Comparison of ENCODE assay signal across 20 mouse cellular contexts in the genomic region with DNA sequence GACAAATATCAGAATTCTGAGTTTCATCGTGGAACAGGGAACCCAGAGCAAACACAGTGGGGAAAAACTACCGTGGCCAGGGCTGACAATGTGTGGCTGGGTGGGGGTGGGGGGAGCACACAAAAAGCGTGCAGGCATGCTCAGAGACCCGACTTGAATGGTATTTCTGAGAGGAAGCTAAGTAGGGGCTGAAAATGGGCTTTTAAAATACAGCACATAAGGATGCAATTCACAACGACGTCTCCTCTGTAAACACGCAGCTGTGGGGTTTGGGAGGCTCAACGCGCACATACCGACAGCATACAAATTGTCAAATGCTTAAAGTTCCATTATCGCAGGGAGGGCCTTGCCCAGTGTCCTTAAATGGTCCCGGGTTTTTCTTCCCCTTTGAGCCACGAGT.
A peak's percentile ranks its signal among the peaks of the same experiment; 100 is the strongest.
DNase-seq lines count a peak whose midpoint lies in the region; ATAC-seq and TF ChIP-seq lines count a peak whose summit lies in the region.
"Had no signal": no experiment of that assay in that cellular context is flagged by ENCODE, and none has a peak within 500 bp of the region (broad histone marks: within the 10 kb centered on the region; RNA-seq: fewer than 3 reads in every experiment).

No protein-coding gene starts in this region.

- no peak overlapping the region for H3K9ac ChIP-seq in forebrain, embryonic 14.5 days (ENCODE audit: low read length)
- H3K9ac ChIP-seq in forebrain, embryonic 12.5 days: no peak overlapping the region
- no peak overlapping the region for H3K9ac ChIP-seq in lung, embryonic 14.5 days
- no peak overlapping the region for H3K9ac ChIP-seq in forebrain, embryonic 16.5 days (replicated peaks; ENCODE audit: low read depth, low read length)
- H3K9ac ChIP-seq: embryonic facial prominence, embryonic 12.5 days; heart, embryonic 15.5 days; hindbrain, embryonic 13.5 days had no signal

- H3K36me3 ChIP-seq in forebrain, embryonic 14.5 days (ENCODE audit: control insufficient read depth, insufficient read depth, low read length): no peaks in the 10 kb centered on the region
- H3K36me3 ChIP-seq in forebrain, embryonic 12.5 days (replicated peaks): no peaks in the 10 kb centered on the region
- no peaks in the 10 kb centered on the region for H3K36me3 ChIP-seq in lung, embryonic 14.5 days (ENCODE audit: insufficient read depth)
- no peaks in the 10 kb centered on the region for H3K36me3 ChIP-seq in forebrain, embryonic 16.5 days (ENCODE audit: control insufficient read depth, insufficient read depth)
- H3K36me3 ChIP-seq: embryonic facial prominence, embryonic 12.5 days; heart, embryonic 15.5 days; hindbrain, embryonic 13.5 days had no signal

- peaks cover 2% of the 10 kb centered on the region; the same call in 1 of the 2 replicates for H3K4me1 ChIP-seq in forebrain, embryonic 14.5 days (ENCODE audit: control insufficient read depth, insufficient read depth, low read length)
- 0 out of 2 replicates have a peak, but pooled peaks cover 3% of the 10 kb centered on the region for H3K4me1 ChIP-seq in forebrain, embryonic 12.5 days
- H3K4me1 ChIP-seq in lung, embryonic 14.5 days (ENCODE audit: insufficient read depth): no peaks in the 10 kb centered on the region; the same call in none of the 2 replicates
- H3K4me1 ChIP-seq in forebrain, embryonic 16.5 days (replicated peaks; ENCODE audit: control insufficient read depth, insufficient read depth, low read length): peaks cover 7% of the 10 kb centered on the region

- H3K4me3 ChIP-seq in forebrain, embryonic 14.5 days (ENCODE audit: low read depth, low read length): no peak overlapping the region
- H3K4me3 ChIP-seq in forebrain, embryonic 12.5 days (replicated peaks): no peak overlapping the region
- no peak overlapping the region for H3K4me3 ChIP-seq in lung, embryonic 14.5 days (ENCODE audit: low read depth, low read length)
- no peak overlapping the region for H3K4me3 ChIP-seq in forebrain, embryonic 16.5 days (replicated peaks; ENCODE audit: low read length)
- H3K4me3 ChIP-seq: embryonic facial prominence, embryonic 12.5 days; heart, adult 2 months; heart, embryonic 15.5 days; hindbrain, embryonic 13.5 days had no signal

- H3K27me3 ChIP-seq in forebrain, embryonic 14.5 days (replicated peaks; ENCODE audit: control insufficient read depth, insufficient read depth, low read length): no peaks in the 10 kb centered on the region
- no peaks in the 10 kb centered on the region for H3K27me3 ChIP-seq in forebrain, embryonic 12.5 days
- no peaks in the 10 kb centered on the region for H3K27me3 ChIP-seq in lung, embryonic 14.5 days (ENCODE audit: insufficient read depth, low read length)
- no peaks in the 10 kb centered on the region for H3K27me3 ChIP-seq in forebrain, embryonic 16.5 days (replicated peaks; ENCODE audit: control insufficient read depth, insufficient read depth, low read length)
- H3K27me3 ChIP-seq: embryonic facial prominence, embryonic 12.5 days; heart, embryonic 15.5 days; hindbrain, embryonic 13.5 days had no signal

- TF ChIP-seq CTCF in lung, embryonic 14.5 days (IDR thresholded peaks at IDR 0.05; ENCODE audit: low read depth): no peak

- 53% methylated on average over 13 of the region's 13 CpGs for WGBS in forebrain, embryonic 14.5 days
- WGBS in forebrain, embryonic 12.5 days: 61% methylated on average over 13 of the region's 13 CpGs
- 40% methylated on average over 13 of the region's 13 CpGs for WGBS in lung, embryonic 14.5 days
- WGBS in forebrain, embryonic 16.5 days: 38% methylated on average over 13 of the region's 13 CpGs

- H3K4me2 ChIP-seq in forebrain, embryonic 14.5 days (ENCODE audit: low read length): no peak overlapping the region
- no peak overlapping the region for H3K4me2 ChIP-seq in forebrain, embryonic 12.5 days
- H3K4me2 ChIP-seq in lung, embryonic 14.5 days: no peak overlapping the region
- no peak overlapping the region for H3K4me2 ChIP-seq in forebrain, embryonic 16.5 days (ENCODE audit: low read length)
- H3K4me2 ChIP-seq: embryonic facial prominence, embryonic 12.5 days; heart, embryonic 11.5 days; heart, embryonic 15.5 days; hindbrain, embryonic 13.5 days had no signal

- H3K9me3 ChIP-seq in forebrain, embryonic 14.5 days (replicated peaks; ENCODE audit: control insufficient read depth, low read length): no peaks in the 10 kb centered on the region
- no peaks in the 10 kb centered on the region for H3K9me3 ChIP-seq in forebrain, embryonic 12.5 days
- no peaks in the 10 kb centered on the region for H3K9me3 ChIP-seq in lung, embryonic 14.5 days (ENCODE audit: low read depth, low read length)
- H3K9me3 ChIP-seq in forebrain, embryonic 16.5 days (ENCODE audit: control insufficient read depth, low read length): no peaks in the 10 kb centered on the region
- H3K9me3 ChIP-seq: embryonic facial prominence, embryonic 12.5 days; heart, embryonic 15.5 days; hindbrain, embryonic 13.5 days had no signal

- DNase-seq in forebrain, embryonic 14.5 days (ENCODE audit: low spot score): peak; percentile 60
- DNase-seq in lung, embryonic 14.5 days: peak; percentile 43
- no peak for DNase-seq in lung, postnatal 14 days
- DNase-seq in brain, adult 2 months (ENCODE audit: low read depth, low spot score): peak; percentile 15
- no peak for DNase-seq in cerebellum, adult 9-10 months
- DNase-seq in layer of hippocampus, adult 18-20 months (ENCODE audit: low spot score in 2 of 2): no peak
- DNase-seq: adrenal gland, postnatal 14 days; cerebellum, adult 11 months; cerebellum, adult 8-10 months; cerebellum, postnatal 25 days; gastrocnemius, postnatal 14 days; heart, adult 2 months; heart, postnatal 14 days had no signal

- H3K27ac ChIP-seq in forebrain, embryonic 14.5 days (ENCODE audit: low read depth, low read length): no peak overlapping the region
- no peak overlapping the region for H3K27ac ChIP-seq in forebrain, embryonic 12.5 days
- no peak overlapping the region for H3K27ac ChIP-seq in lung, embryonic 14.5 days (ENCODE audit: low read depth)
- H3K27ac ChIP-seq in forebrain, embryonic 16.5 days (ENCODE audit: low read length): peak overlapping the region; percentile 54; the same call in 1 of the 2 replicates
- H3K27ac ChIP-seq: embryonic facial prominence, embryonic 12.5 days; heart, adult 2 months; heart, embryonic 15.5 days; hindbrain, embryonic 13.5 days; hindbrain, postnatal 0 days had no signal

- ATAC-seq in forebrain, embryonic 14.5 days: peak; percentile 52; the same call in 1 of the 2 replicates
- ATAC-seq in forebrain, embryonic 12.5 days (ENCODE audit: low FRiP score): no peak
- ATAC-seq in lung, embryonic 14.5 days (ENCODE audit: insufficient read depth): no peak
- ATAC-seq in forebrain, embryonic 16.5 days: peak; percentile 40; the same call in 1 of the 2 replicates
- ATAC-seq: hindbrain, postnatal 0 days had no signal

Comparison
In these comparisons a context has a peak if more than half of its experiments do, and no peak if none do; other contexts are left out.
1. ATAC-seq: peak in forebrain, embryonic 14.5 days (single experiment) and forebrain, embryonic 16.5 days (single experiment); none in forebrain, embryonic 12.5 days (single experiment) and lung, embryonic 14.5 days (single experiment).
2. DNase-seq: peak in forebrain, embryonic 14.5 days (single experiment), lung, embryonic 14.5 days (single experiment) and brain, adult 2 months (single experiment); none in lung, postnatal 14 days (single experiment), cerebellum, adult 9-10 months (single experiment) and layer of hippocampus, adult 18-20 months (0 of 2).